In the genomic region with DNA sequence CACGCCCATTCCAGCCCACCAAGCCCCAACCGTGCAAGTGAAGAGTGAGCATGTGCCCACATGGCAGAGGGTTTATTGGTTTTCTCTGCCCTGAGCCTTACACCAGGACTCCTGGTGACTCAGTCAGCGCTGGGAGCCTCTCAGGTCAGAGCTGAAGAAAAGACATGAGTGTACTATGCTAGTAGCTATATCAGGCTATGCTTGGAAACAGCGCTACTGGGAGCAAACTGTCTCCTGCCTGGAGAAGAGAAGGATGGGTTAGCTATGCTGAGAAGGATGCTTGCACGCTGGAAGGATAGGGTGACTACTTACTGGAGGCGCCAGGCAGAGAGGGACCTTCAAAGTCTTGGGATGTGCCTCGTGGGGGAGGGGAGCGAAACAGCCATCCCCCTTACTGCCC, we compare ENCODE assay signal across 12 mouse cellular contexts. TPM values are rescaled to one million over a fixed set of nuclear protein-coding genes. Genes with fewer than 3 reads are reported as not detected.
DNase-seq lines count a peak whose midpoint lies in the region; ATAC-seq lines count a peak whose summit lies in the region.
"Had no signal": no experiment of that assay in that cellular context is flagged by ENCODE, and none has a peak within 500 bp of the region (broad histone marks: within the 10 kb centered on the region; RNA-seq: fewer than 3 reads in every experiment).

No protein-coding gene starts in this region.

- peak overlapping the region; percentile 82 for H3K4me2 ChIP-seq in kidney, embryonic 15.5 days
- H3K4me2 ChIP-seq in intestine, embryonic 15.5 days (replicated peaks) = no peak overlapping the region; the same call in 1 of the 2 replicates
- H3K4me2 ChIP-seq in neural tube, embryonic 13.5 days = peak overlapping the region; percentile 59; the same call in 1 of the 2 replicates

- no peak overlapping the region for H3K9ac ChIP-seq in kidney, embryonic 15.5 days
- no peak overlapping the region for H3K9ac ChIP-seq in intestine, embryonic 15.5 days
- H3K9ac ChIP-seq in neural tube, embryonic 13.5 days = no peak overlapping the region

- peak; percentile 3; the same call in 1 of the 2 replicates for ATAC-seq in kidney, embryonic 15.5 days (replicated peaks; ENCODE audit: low FRiP score)
- no peak for ATAC-seq in intestine, embryonic 15.5 days
- no peak for ATAC-seq in neural tube, embryonic 13.5 days (ENCODE audit: low read depth)
- ATAC-seq: activated CD4-positive, CD25-positive, alpha-beta regulatory T cell, adult 4 months had no signal

- H3K36me3 ChIP-seq in kidney, embryonic 15.5 days = no peaks in the 10 kb centered on the region
- no peaks in the 10 kb centered on the region for H3K36me3 ChIP-seq in forebrain, embryonic 10.5 days (replicated peaks)
- no peaks in the 10 kb centered on the region for H3K36me3 ChIP-seq in intestine, embryonic 15.5 days
- H3K36me3 ChIP-seq in neural tube, embryonic 13.5 days = no peaks in the 10 kb centered on the region

- H3K4me3 ChIP-seq in kidney, embryonic 15.5 days (replicated peaks) = peak overlapping the region; percentile 48; the same call in 1 of the 2 replicates
- H3K4me3 ChIP-seq in forebrain, embryonic 10.5 days = peak overlapping the region; percentile 59; the same call in 1 of the 2 replicates
- 0 out of 2 replicates have a peak overlapping the region, but pooled peaks have one; percentile 42 for H3K4me3 ChIP-seq in intestine, embryonic 15.5 days (replicated peaks)
- no peak overlapping the region for H3K4me3 ChIP-seq in neural tube, embryonic 13.5 days
- H3K4me3 ChIP-seq: myocyte had no signal

- peaks cover 35% of the 10 kb centered on the region for H3K27me3 ChIP-seq in kidney, embryonic 15.5 days
- peaks cover 46% of the 10 kb centered on the region for H3K27me3 ChIP-seq in forebrain, embryonic 10.5 days (ENCODE audit: poor library complexity, severe bottlenecking)
- peaks cover 22% of the 10 kb centered on the region for H3K27me3 ChIP-seq in intestine, embryonic 15.5 days (replicated peaks)
- peaks cover 27% of the 10 kb centered on the region for H3K27me3 ChIP-seq in neural tube, embryonic 13.5 days

- no peak overlapping the region for H3K27ac ChIP-seq in kidney, embryonic 15.5 days
- H3K27ac ChIP-seq in forebrain, embryonic 10.5 days = no peak overlapping the region
- H3K27ac ChIP-seq in intestine, embryonic 15.5 days = no peak overlapping the region
- no peak overlapping the region for H3K27ac ChIP-seq in neural tube, embryonic 13.5 days (replicated peaks)

- WGBS in kidney, embryonic 15.5 days = 54% methylated on average over 8 of the region's 8 CpGs
- 33% methylated on average over 8 of the region's 8 CpGs for WGBS in forebrain, embryonic 10.5 days
- WGBS in intestine, embryonic 15.5 days = 51% methylated on average over 8 of the region's 8 CpGs
- WGBS in neural tube, embryonic 13.5 days = 43% methylated on average over 8 of the region's 8 CpGs

- peaks cover 20% of the 10 kb centered on the region for H3K4me1 ChIP-seq in kidney, embryonic 15.5 days
- H3K4me1 ChIP-seq in forebrain, embryonic 10.5 days = peaks cover 19% of the 10 kb centered on the region
- peaks cover 7% of the 10 kb centered on the region for H3K4me1 ChIP-seq in intestine, embryonic 15.5 days (replicated peaks)
- peaks cover 12% of the 10 kb centered on the region for H3K4me1 ChIP-seq in neural tube, embryonic 13.5 days (replicated peaks)

- no peak for DNase-seq in kidney, postnatal 14 days
- no peak for DNase-seq in forebrain, embryonic 10.5 days (ENCODE audit: extremely low spot score, low spot score)
- DNase-seq in adrenal gland, postnatal 36 days = no peak
- DNase-seq in gastrocnemius, adult 8-10 months (ENCODE audit: low spot score in 2 of 2) = no peak
- DNase-seq in kidney, adult 9 months = no peak
- DNase-seq: lung, adult 18-20 months; thymus, postnatal 25 days had no signal

- H3K9me3 ChIP-seq in kidney, embryonic 15.5 days (replicated peaks) = no peaks in the 10 kb centered on the region
- no peaks in the 10 kb centered on the region for H3K9me3 ChIP-seq in forebrain, embryonic 10.5 days
- no peaks in the 10 kb centered on the region for H3K9me3 ChIP-seq in intestine, embryonic 15.5 days
- no peaks in the 10 kb centered on the region for H3K9me3 ChIP-seq in neural tube, embryonic 13.5 days

RNA-seq across cellular contexts. Expression of gene Ttll11, which starts 30.9 kb away (rescaled TPM):
- polyA plus RNA-seq in kidney, embryonic 15.5 days (2015; fragmentation: Nextera tagmentation; extraction: Ambion mirVana) = 0.36 and 0.88 TPM in 2 replicates
- polyA plus RNA-seq in forebrain, embryonic 10.5 days (2016; fragmentation: Nextera tagmentation; extraction: Ambion mirVana) = 0.75 and 0.95 TPM in 2 replicates
- 0.67 and 0.73 TPM in 2 replicates for polyA plus RNA-seq in intestine, embryonic 15.5 days (2015; fragmentation: Nextera tagmentation; extraction: Ambion mirVana)
- polyA plus RNA-seq in neural tube, embryonic 13.5 days (2015; fragmentation: Nextera tagmentation; extraction: Ambion mirVana) = 5.1 and 5.2 TPM in 2 replicates
- 10 to 100 TPM in 1 of 2 experiments, 1 to 10 TPM in 1; 1.7 to 23.0 TPM for total RNA-seq in adrenal gland, postnatal 36 days (2021)
- 1 to 10 TPM; 2.0 to 3.2 (median 2.5) TPM for total RNA-seq in gastrocnemius, adult 8-10 months (2022)
- polyA plus RNA-seq: activated CD4-positive, CD25-positive, alpha-beta regulatory T cell, adult 4 months had no signal

RNA-seq across cellular contexts. Expression of gene Ndufa8, which starts 38.6 kb away (rescaled TPM):
- 252 and 254 TPM in 2 replicates for polyA plus RNA-seq in kidney, embryonic 15.5 days (2015; fragmentation: Nextera tagmentation; extraction: Ambion mirVana)
- polyA plus RNA-seq in forebrain, embryonic 10.5 days (2016; fragmentation: Nextera tagmentation; extraction: Ambion mirVana) = 189 and 195 TPM in 2 replicates
- 288 and 322 TPM in 2 replicates for polyA plus RNA-seq in intestine, embryonic 15.5 days (2015; fragmentation: Nextera tagmentation; extraction: Ambion mirVana)
- polyA plus RNA-seq in neural tube, embryonic 13.5 days (2015; fragmentation: Nextera tagmentation; extraction: Ambion mirVana) = 279 and 287 TPM in 2 replicates
- total RNA-seq in adrenal gland, postnatal 36 days (2021) = 100 to 1,000 TPM; 205 to 220 TPM
- total RNA-seq in gastrocnemius, adult 8-10 months (2022) = 100 to 1,000 TPM; 299 to 345 (median 329) TPM

RNA-seq across cellular contexts. Expression of gene Morn5, which starts 38.7 kb away (rescaled TPM):
- 0.40 and 0.91 TPM in 2 replicates for polyA plus RNA-seq in kidney, embryonic 15.5 days (2015; fragmentation: Nextera tagmentation; extraction: Ambion mirVana)
- 0.56 TPM in 1 of 2 replicates, not detected in the other for polyA plus RNA-seq in forebrain, embryonic 10.5 days (2016; fragmentation: Nextera tagmentation; extraction: Ambion mirVana)
- 0.21 TPM in 1 of 2 replicates, not detected in the other for polyA plus RNA-seq in intestine, embryonic 15.5 days (2015; fragmentation: Nextera tagmentation; extraction: Ambion mirVana)
- polyA plus RNA-seq in neural tube, embryonic 13.5 days (2015; fragmentation: Nextera tagmentation; extraction: Ambion mirVana) = 1.2 TPM in 1 of 2 replicates, not detected in the other
- total RNA-seq in adrenal gland, postnatal 36 days (2021) = 1 to 10 TPM in 1 of 2 experiments, under 1 TPM in 1; 0.56 to 1.1 TPM
- total RNA-seq in gastrocnemius, adult 8-10 months (2022) = not detected
- polyA plus RNA-seq: activated CD4-positive, CD25-positive, alpha-beta regulatory T cell, adult 4 months had no signal
